Mouse (Mus musculus) left cerebral cortex, adult 18-20 months (tissue): Measurements from ENCODE around the gene Abhd8. TPM values are rescaled to one million over a fixed set of nuclear protein-coding genes. Genes with fewer than 3 reads are reported as not detected.

Source experiments
- DNase-seq, 2 experiments: peaks; one replicate each; pipeline ENCODE4 v3.0.0; 2021 to 2022; ENCODE audit warnings: low spot score in 2 of 2, mixed read lengths in 1 of 2
- total RNA-seq, 2 experiments: library from RNA; stranded (reverse); gene quantifications; 2 replicates each; pipeline ENCODE4 v1.2.3; 2021

Abhd8 gene
- total RNA-seq, 2 experiments from 2014 or later: 318 to 342 TPM

DNA sequence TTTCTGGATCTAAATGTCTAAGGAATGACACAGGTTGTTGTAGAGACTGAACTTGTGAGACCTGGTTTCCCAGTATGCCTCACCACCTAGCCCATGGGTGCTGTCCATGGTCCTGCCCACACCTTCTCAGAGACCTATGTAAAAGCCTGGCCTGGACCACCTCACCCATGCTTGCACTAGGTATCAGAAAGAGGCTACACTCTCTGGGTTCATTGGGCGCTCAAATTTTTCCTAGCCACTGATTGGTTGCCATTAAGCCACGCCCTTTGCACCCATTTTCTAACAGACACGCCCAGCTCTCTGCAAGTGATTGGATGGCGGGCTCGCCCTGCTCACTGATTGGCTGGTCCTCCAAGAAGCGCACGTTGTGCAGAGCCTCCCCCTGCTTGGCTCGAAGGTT is 20.5 kb upstream of the Abhd8 start:
- no peak for DNase-seq

GRCm38 (mm10) chr8:71478943-71479342 is 15.5 kb upstream of the Abhd8 start:
- no peak for DNase-seq

- no peak for DNase-seq
Measured at GRCm38 (mm10) chr8:71477196-71477845, 13.9 kb upstream of the Abhd8 start.

GRCm38 (mm10) chr8:71476099-71476940 is 12.9 kb upstream of the Abhd8 start:
- peak; percentile 73 to 84 for DNase-seq

DNA sequence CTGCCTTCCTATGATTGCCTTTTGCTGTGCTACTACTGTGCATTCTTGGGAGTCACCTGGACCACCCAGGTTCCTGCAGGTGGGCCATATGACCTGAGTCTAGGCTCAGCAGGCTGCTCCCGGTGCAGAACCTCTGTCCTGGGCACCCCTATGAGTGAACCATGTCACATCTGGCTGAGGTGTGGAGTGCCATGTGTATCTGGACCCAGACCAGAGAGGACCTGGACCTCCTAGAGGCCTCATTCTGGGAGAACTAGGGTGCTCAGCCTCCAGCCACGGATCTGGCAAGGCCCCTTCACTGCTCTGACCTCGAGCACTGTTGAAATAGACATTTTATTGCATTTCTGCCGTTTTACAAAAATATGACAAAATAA is 12.2 kb upstream of the Abhd8 start:
- no peak for DNase-seq

DNA sequence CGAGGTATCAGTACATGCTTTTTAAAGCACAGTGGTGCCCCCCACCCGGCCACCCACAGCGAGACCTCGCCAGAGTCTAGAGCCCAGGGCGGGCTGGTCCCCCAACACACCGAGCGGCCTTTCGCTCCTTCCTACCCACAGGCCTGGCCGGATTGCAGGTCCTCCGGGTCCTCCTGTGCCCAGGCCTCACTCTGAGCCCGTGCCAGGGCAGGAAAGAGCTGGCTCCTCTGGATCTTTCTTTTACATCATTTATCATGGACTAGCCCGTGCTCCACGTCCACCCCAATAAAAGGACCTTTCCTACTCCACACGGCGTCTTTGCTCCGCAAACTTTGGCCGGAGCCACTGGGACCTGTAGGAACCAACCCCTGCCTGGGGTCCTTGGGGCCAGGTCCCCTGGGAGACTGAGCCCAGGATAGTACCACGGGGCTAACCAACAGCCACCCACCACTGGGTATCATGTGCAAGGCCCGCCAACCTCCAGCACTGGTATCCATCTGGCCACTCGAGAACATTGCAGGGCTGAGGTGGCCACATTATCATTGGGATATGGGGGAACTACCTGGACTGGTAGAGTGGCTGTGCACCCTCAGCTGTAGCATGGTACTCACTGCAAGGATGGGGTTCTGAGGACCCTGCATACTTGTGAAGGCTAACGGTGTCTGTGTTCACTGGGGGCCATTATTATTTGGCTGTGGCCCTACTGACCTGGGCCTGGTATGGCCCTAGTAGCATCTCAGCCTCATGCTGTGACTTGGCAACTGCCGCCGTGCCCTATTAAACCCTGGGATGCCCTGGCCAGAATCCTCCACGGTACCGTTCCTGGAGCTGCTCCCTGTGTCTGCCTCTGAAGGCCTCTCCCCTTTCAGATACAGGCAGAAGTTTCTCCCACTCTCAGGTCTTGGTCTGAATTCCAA is 11.6 kb upstream of the Abhd8 start:
- no peak for DNase-seq

DNA sequence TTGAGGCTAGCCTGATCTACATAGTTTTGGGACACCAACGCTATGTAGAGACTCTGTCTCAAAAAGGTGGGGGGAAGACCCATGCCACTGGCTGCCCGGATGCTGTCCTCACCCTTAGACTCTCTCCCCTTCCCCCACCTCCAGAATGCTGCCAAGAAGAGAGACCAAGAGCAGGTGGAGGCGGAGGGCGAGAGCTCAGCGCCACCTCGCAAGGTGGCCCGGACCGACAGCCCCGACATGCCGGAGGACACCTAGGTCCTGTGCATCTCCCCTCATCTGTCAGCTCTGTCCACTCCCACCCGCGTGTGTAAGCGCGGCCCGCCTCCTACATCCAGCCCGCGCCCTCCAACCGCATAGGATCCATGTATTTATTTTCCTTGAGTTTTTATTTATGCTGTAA is 10.9 kb upstream of the Abhd8 start:
- DNase-seq: no peak

GRCm38 (mm10) chr8:71472601-71473386 is 9.3 kb upstream of the Abhd8 start:
- DNase-seq: no peak

GRCm38 (mm10) chr8:71471861-71472260 is 8.4 kb upstream of the Abhd8 start:
- no peak for DNase-seq

GRCm38 (mm10) chr8:71470913-71471255 is 7.4 kb upstream of the Abhd8 start:
- DNase-seq: no peak

- no peak for DNase-seq
Measured at GRCm38 (mm10) chr8:71470146-71470912, 6.9 kb upstream of the Abhd8 start.

GRCm38 (mm10) chr8:71469411-71469810 is 6.0 kb upstream of the Abhd8 start:
- peak; percentile 48 to 50 for DNase-seq

- DNase-seq: peak; percentile 97 to 99
Measured at GRCm38 (mm10) chr8:71468916-71469315, 5.5 kb upstream of the Abhd8 start, which contains the start of gene Dda1. Gene Dda1 (plus strand): TSS chr8:71469199.

DNA sequence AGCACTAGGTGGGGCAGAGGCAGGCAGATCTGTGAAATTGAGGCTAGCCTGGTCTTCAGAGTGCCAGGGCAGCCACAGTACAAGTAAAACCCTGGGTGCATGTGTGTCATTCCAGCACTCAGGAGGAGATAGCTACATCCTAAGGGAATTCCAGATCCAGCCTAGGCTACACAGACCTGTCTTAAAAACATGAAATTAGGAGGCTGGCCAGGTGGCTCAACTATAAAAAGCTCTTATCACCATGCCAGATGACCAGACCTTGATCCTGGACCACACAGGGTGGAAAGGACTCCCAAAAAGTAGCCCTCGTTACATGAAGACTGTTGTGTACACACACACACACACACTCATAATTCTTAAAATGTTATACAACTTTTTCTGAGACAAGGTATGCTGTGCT is 4.5 kb upstream of the Abhd8 start:
- no peak for DNase-seq

- DNase-seq: no peak
Measured at GRCm38 (mm10) chr8:71467201-71467600, 3.7 kb upstream of the Abhd8 start.

DNA sequence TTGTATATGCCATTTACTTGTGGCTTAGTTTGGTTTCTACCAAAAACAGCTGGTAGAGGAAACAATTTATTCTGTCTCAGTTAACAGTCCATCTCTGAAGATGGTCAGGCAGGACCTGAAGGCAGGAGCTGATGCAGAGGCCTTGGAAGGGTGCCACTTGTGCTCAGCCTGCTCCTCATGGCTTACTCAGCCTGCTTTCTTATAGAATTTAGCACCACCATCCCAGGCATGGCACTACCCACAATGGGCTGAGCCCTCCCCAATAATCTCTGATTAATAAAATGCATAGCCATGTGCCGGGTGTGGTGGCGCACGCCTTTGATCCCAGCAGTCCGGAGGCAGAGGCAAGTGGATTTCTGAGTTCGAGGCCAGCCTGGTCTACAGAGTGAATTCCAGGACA is 2.7 kb upstream of the Abhd8 start:
- no peak for DNase-seq

- no peak for DNase-seq
Measured at GRCm38 (mm10) chr8:71465733-71466132, 2.3 kb upstream of the Abhd8 start.

GRCm38 (mm10) chr8:71464513-71465500 is 1.4 kb upstream of the Abhd8 start, which contains the start of gene Mrpl34:
Gene Mrpl34 (plus strand): TSS chr8:71464959.
- peak; percentile 97 to 98 for DNase-seq

- peak; percentile 54 to 68 for DNase-seq
Measured at GRCm38 (mm10) chr8:71462786-71463185, 669 bp downstream of the Abhd8 start.
